Mouse (Mus musculus) liver, postnatal 0 days (tissue): ENCODE data around the gene Hoxb5.

Source experiments
- CTCF ChIP-seq: sonication (generic); IDR thresholded peaks from 2 replicates; pipeline ENCODE4 v1.5.1; 2016; ENCODE audit warnings: antibody characterized with exemption, low read depth
- EP300 ChIP-seq: IDR thresholded peaks from 2 replicates; pipeline ENCODE4 v1.6.1; 2016; ENCODE audit warnings: antibody characterized with exemption, low read depth, mild to moderate bottlenecking

DNA sequence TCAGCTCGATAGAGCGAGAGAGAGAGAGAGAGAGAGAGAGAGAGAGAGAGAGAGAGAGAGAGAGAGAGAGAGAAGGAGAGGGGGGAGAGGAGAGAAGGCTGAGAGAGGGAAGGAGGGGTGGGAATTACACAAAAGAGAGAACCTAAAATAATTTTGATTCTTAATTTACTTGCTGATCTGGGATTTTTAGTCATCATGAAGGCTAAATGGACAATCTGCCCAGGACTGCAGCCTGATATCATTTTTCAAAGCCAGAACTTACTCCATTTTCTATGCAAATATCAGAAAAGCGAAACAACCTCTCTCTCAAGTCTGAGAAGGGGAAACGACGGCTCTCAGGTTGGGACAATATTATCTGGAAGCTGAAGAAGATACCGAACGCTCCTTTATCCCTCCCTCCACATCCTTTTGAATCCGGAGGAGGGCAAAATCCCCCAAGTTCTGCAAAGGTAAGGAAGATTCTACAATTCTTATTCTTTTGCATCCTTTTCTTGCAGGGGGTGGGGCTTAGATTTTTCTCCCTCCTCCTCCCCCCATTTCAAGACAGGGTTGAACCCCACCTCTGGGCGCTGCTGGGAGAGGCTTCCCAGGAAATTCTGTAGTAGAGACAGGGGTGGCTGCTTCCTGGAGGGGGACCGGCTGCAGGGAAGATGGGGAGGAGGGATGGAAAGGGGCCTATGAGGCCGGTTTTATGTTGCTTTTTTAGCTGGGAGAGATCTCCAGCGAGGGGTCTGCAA, 10.4 kb upstream of the Hoxb5 start:
- TF ChIP-seq CTCF (no peak), EP300 (no peak)
